Mouse (Mus musculus): ENCODE results near the gene Rpap2.

The Rpap2 gene

GRCm38 (mm10) chr5:107687592-107688498, 90.7 kb downstream of the Rpap2 start:
- DNase-seq (ENCODE audit: low read depth), result peak; percentile 46

GRCm38 (mm10) chr5:107688499-107688866, 91.3 kb downstream of the Rpap2 start:
- DNase-seq (ENCODE audit: low read depth), result no peak

- no peak for DNase-seq (ENCODE audit: low read depth)
These were observed 97.8 kb downstream of the Rpap2 start for GRCm38 (mm10) chr5:107695019-107695418.

GRCm38 (mm10) chr5:107698888-107699287, 101.7 kb downstream of the Rpap2 start:
- no peak for DNase-seq (ENCODE audit: low read depth)

- DNase-seq (ENCODE audit: low read depth), result no peak
These were observed 103.7 kb downstream of the Rpap2 start for GRCm38 (mm10) chr5:107700873-107701272.

DNA sequence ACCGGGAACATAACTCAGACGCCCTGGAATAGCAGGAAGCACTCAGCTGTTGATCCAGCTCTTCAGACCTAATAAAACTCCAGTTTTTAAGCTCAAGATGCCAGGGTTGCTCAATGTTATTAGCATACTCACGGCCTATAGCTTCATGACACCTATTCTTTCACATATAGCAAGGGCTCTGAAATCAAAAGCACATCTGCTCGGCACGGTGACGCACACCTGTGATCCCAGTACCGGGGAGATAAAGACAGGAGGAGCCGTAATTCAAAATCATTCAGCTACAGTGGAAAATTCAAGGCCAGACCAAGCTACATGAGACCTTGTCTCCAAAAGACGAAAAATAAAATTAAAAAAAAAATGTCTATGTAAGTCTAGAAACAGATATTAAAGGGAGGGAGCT, 104.5 kb downstream of the Rpap2 start:
- DNase-seq (ENCODE audit: low read depth), result no peak

GRCm38 (mm10) chr5:107703207-107703763, 106.1 kb downstream of the Rpap2 start:
- DNase-seq (ENCODE audit: low read depth), result no peak

DNA sequence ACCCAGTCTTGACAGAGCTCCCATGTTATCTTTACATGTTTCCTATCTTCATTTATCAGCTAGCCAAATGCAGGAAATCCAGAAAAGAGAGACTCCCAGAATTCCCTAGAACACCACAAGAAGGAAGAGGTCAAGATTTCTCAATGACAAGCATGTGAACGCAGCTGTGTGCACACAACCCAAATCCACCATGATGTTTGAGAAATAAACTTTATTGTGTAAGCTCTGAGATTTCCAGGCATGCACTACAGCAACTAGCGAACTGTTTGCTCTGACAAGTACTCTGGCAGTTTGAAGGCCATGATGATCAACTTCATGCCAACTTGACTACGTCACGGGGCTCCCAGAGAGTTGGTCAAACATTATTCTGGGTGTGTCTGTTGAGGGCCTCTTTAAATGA, 108.6 kb downstream of the Rpap2 start:
- DNase-seq (ENCODE audit: low read depth), result no peak

GRCm38 (mm10) chr5:107706262-107706661, 109.1 kb downstream of the Rpap2 start:
- DNase-seq (ENCODE audit: low read depth), result no peak

DNA sequence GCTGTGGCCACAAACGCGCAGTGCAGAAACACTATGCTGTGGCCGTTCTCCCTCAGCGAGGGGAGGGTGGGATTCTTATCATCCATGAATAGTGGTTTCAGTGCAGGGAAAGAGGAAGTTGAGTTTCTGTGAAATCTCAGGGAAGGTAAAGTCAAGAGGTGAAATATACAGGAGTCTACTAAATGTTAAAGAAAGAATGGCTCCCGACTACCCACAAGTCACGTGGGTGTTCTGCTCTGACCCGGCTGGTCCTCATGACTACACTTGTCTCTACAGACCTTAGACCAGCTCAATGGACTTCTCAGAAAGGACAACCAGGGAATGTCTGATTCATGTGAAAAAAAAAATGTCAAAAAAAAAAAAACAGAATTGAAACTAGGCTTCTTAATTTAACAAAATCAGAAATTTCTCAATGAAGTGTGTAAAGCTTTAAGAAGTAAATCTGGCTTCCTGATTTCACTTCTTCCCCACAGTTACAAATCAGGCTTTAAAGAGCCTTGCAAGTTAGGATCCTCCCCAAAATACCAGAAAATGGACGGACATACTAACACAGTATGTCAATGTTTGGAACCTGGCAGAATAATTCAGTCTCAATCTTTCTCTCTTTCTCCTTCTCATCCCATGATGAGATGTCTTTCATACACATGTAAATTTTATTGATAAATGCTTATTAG, 111.1 kb downstream of the Rpap2 start:
- no peak for DNase-seq (ENCODE audit: low read depth)

All from fibroblast of lung, adult 2 months (primary cell).